Mouse (Mus musculus): ENCODE results near the gene Olfr1426. TPM values are rescaled to one million over a fixed set of nuclear protein-coding genes. Genes with fewer than 3 reads are reported as not detected.

Olfr1426 gene
- polyA plus RNA-seq, 1 experiment from 2014 or later: not detected

DNA sequence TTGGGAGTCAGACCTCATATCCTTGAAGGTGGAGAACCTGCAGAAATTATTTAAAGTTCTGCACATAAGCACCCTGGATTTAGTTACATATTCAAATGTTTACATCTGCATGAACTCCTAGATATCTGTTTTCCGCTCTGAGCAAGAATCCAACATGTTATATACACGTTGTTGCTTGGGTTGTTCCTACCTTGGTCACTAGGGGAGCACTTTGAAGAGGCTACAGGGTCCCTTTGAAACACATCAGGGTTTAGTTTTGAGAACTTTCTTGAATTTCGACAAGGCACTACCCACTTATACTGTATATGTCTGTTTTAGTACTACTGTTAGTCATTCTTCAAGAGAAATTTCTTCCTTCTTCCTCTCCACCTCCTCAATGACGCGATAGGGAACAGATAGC, 48.6 kb downstream of the Olfr1426 start:
- in situ Hi-C loops (cut with MboI; ENCODE audit: low pct_unique_long_range_greater_than_20kb): no loop called here
- H3K27me3 ChIP-seq: no peaks in the 10 kb centered on the region
- POLR2A ChIA-PET: no interaction called here
- no peak for TF ChIP-seq CTCF (IDR thresholded peaks at IDR 0.05)
- CTCF ChIA-PET: interaction anchor here (0.6 kb wide), 1 partner anchor 91 kb away, joined by 3 read pairs; no protein-coding TSS in a partner anchor
- DNase-seq (ENCODE audit: low read depth, low spot score): no peak
- ATAC-seq: no peak

GRCm38 (mm10) chr19:12041217-12041616, 50.6 kb downstream of the Olfr1426 start, which contains the start of gene Olfr1423:
Gene Olfr1423, minus strand, starts transcription at chr19:12041317.
- in situ Hi-C loops (cut with MboI; ENCODE audit: low pct_unique_long_range_greater_than_20kb): no loop called here
- TF ChIP-seq CTCF (IDR thresholded peaks at IDR 0.05): no peak
- no peak for DNase-seq (ENCODE audit: low read depth, low spot score)
- ATAC-seq: no peak
- POLR2A ChIA-PET: no interaction called here
- CTCF ChIA-PET: no interaction called here
- H3K27me3 ChIP-seq: no peaks in the 10 kb centered on the region

GRCm38 (mm10) chr19:12037727-12038126, 54.1 kb downstream of the Olfr1426 start:
- no peak for TF ChIP-seq CTCF (IDR thresholded peaks at IDR 0.05)
- DNase-seq (ENCODE audit: low read depth, low spot score) (no peak), ATAC-seq (peak; percentile 92)
- CTCF ChIA-PET: interaction anchor here (0.9 kb wide), 1 partner anchor 10 kb away, joined by 3 read pairs; no protein-coding TSS in a partner anchor
- H3K27me3 ChIP-seq: no peaks in the 10 kb centered on the region
- POLR2A ChIA-PET: no interaction called here
- in situ Hi-C loops (cut with MboI; ENCODE audit: low pct_unique_long_range_greater_than_20kb): no loop called here

Other genes starting within 250 kb of the Olfr1426 start
- 0.33 TPM for gene Olfr1418, start 230.9 kb downstream of the Olfr1426 start, polyA plus RNA-seq (2021)
- not detected for gene Olfr1419, start 216.9 kb downstream of the Olfr1426 start, polyA plus RNA-seq (2021)
- gene Olfr1420, start 205.4 kb downstream of the Olfr1426 start, polyA plus RNA-seq (2021): 0.12 TPM
- gene Patl1, start 179.6 kb downstream of the Olfr1426 start, polyA plus RNA-seq (2021): 39.7 TPM
- gene Osbp, start 126.1 kb downstream of the Olfr1426 start, polyA plus RNA-seq (2021): 104 TPM
- gene Olfr1423, start 50.7 kb downstream of the Olfr1426 start, polyA plus RNA-seq (2021): not detected
- gene Olfr1424, start 29.3 kb downstream of the Olfr1426 start, polyA plus RNA-seq (2021): not detected
- not detected for gene Olfr1425, start 14.3 kb downstream of the Olfr1426 start, polyA plus RNA-seq (2021)
- not detected for gene Olfr1427, start 11.3 kb upstream of the Olfr1426 start, polyA plus RNA-seq (2021)
- not detected for gene Olfr1428, start 23.9 kb upstream of the Olfr1426 start, polyA plus RNA-seq (2021)
- gene Olfr76, start 31.2 kb upstream of the Olfr1426 start, polyA plus RNA-seq (2021): not detected
- gene Olfr1555-ps1, start 78.1 kb upstream of the Olfr1426 start, polyA plus RNA-seq (2021): not detected
- not detected for gene Olfr1431, start 108.6 kb upstream of the Olfr1426 start, polyA plus RNA-seq (2021)
- gene Olfr1432, start 140.6 kb upstream of the Olfr1426 start, polyA plus RNA-seq (2021): not detected
- not detected for gene Olfr262, start 149.6 kb upstream of the Olfr1426 start, polyA plus RNA-seq (2021)
- not detected for gene Olfr235, start 169.0 kb upstream of the Olfr1426 start, polyA plus RNA-seq (2021)
- not detected for gene Olfr1434, start 187.8 kb upstream of the Olfr1426 start, polyA plus RNA-seq (2021)
- gene Olfr1436, start 207.1 kb upstream of the Olfr1426 start, polyA plus RNA-seq (2021): not detected
- not detected for gene Olfr1437, start 233.1 kb upstream of the Olfr1426 start, polyA plus RNA-seq (2021)
- not detected for gene Olfr1438-ps1, start 243.9 kb upstream of the Olfr1426 start, polyA plus RNA-seq (2021)

Measured in Patski (cell line).